Mouse (Mus musculus) urinary bladder, adult 18-20 months (tissue): ENCODE data around the gene Mtpn.
A peak's percentile ranks its signal among the peaks of the same experiment; 100 is the strongest.

Source experiments
- DNase-seq, 2 experiments: peaks; one replicate each; pipeline ENCODE4 v3.0.0; 2022; ENCODE audit warnings: low spot score in 2 of 2, mixed read lengths in 2 of 2

The Mtpn gene

GRCm38 (mm10) chr6:35539304-35540009, at the start of gene Mtpn:
Gene Mtpn (minus strand): TSS chr6:35539888.
- DNase-seq, result peak; percentile 97 to 99

- DNase-seq, result no peak
Observed at GRCm38 (mm10) chr6:35568731-35569130, 29.0 kb upstream of the Mtpn start.

GRCm38 (mm10) chr6:35567755-35568154, 28.1 kb upstream of the Mtpn start:
- peak in 1 of 2 experiments; percentile 1 for DNase-seq

GRCm38 (mm10) chr6:35559950-35560349, 20.3 kb upstream of the Mtpn start:
- no peak for DNase-seq

GRCm38 (mm10) chr6:35544352-35544751, 4.7 kb upstream of the Mtpn start:
- no peak for DNase-seq

- DNase-seq, result no peak
Observed at GRCm38 (mm10) chr6:35542656-35543400, 3.1 kb upstream of the Mtpn start.

GRCm38 (mm10) chr6:35540377-35540776, 689 bp upstream of the Mtpn start:
- DNase-seq, result no peak

- no peak for DNase-seq
Observed at GRCm38 (mm10) chr6:35538757-35539303, 858 bp downstream of the Mtpn start.

GRCm38 (mm10) chr6:35536021-35536420, 3.7 kb downstream of the Mtpn start:
- no peak for DNase-seq

- no peak for DNase-seq
Observed at GRCm38 (mm10) chr6:35513362-35513761, 26.3 kb downstream of the Mtpn start.

- DNase-seq, result no peak
Observed at GRCm38 (mm10) chr6:35504781-35505180, 34.9 kb downstream of the Mtpn start.

- DNase-seq, result no peak
Observed at GRCm38 (mm10) chr6:35502904-35503303, 36.8 kb downstream of the Mtpn start.

GRCm38 (mm10) chr6:35499978-35500667, 39.6 kb downstream of the Mtpn start:
- DNase-seq, result no peak

GRCm38 (mm10) chr6:35497406-35497805, 42.3 kb downstream of the Mtpn start:
- no peak for DNase-seq

GRCm38 (mm10) chr6:35493851-35494250, 45.8 kb downstream of the Mtpn start:
- DNase-seq, result no peak

- DNase-seq, result no peak
Observed at GRCm38 (mm10) chr6:35479651-35480335, 59.9 kb downstream of the Mtpn start.

- no peak for DNase-seq
Observed at GRCm38 (mm10) chr6:35476830-35477229, 62.9 kb downstream of the Mtpn start.

GRCm38 (mm10) chr6:35463450-35464395, 76.0 kb downstream of the Mtpn start:
- no peak for DNase-seq

- no peak for DNase-seq
Observed at GRCm38 (mm10) chr6:35462484-35462883, 77.2 kb downstream of the Mtpn start.
